Mouse (Mus musculus): ENCODE data around the gene Grik3. TPM values are rescaled to one million over a fixed set of nuclear protein-coding genes. Genes with fewer than 3 reads are reported as not detected.

Grik3 gene
- polyA plus RNA-seq, 1 experiment = 0.21 TPM

DNA sequence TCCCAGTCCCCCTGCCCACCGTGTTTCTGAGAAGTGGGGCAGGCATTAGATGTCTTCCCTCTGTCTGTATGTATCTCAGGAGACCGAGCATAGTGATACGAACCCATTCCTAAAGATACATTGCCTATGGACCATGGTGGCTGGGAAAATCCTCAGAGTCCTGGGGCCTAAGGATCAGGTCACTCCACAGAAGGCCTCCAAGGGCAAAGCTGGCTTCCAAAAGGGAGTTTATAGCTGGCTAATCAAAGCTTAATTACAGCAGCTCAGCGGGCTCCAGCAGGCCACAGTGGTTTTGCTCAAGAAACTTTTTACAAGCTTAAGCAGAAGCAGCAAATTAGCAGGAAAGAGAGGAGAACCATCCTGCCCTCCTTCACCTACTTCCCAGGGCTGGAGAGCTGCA is 237.1 kb downstream of the Grik3 start:
- H3K4me3 ChIP-seq (ENCODE audit: insufficient read depth, low read length) = no peak overlapping the region
- no peak overlapping the region for H3K27ac ChIP-seq (ENCODE audit: insufficient read depth, low read length)
- H3K4me1 ChIP-seq (ENCODE audit: control insufficient read depth, insufficient read depth, low read length) = no peaks in the 10 kb centered on the region
- TF ChIP-seq CTCF (IDR thresholded peaks at IDR 0.05; ENCODE audit: borderline replicate concordance, insufficient read depth, low read length) (no peak), POLR2A (IDR thresholded peaks at IDR 0.05; ENCODE audit: low read depth, low read length) (no peak)

DNA sequence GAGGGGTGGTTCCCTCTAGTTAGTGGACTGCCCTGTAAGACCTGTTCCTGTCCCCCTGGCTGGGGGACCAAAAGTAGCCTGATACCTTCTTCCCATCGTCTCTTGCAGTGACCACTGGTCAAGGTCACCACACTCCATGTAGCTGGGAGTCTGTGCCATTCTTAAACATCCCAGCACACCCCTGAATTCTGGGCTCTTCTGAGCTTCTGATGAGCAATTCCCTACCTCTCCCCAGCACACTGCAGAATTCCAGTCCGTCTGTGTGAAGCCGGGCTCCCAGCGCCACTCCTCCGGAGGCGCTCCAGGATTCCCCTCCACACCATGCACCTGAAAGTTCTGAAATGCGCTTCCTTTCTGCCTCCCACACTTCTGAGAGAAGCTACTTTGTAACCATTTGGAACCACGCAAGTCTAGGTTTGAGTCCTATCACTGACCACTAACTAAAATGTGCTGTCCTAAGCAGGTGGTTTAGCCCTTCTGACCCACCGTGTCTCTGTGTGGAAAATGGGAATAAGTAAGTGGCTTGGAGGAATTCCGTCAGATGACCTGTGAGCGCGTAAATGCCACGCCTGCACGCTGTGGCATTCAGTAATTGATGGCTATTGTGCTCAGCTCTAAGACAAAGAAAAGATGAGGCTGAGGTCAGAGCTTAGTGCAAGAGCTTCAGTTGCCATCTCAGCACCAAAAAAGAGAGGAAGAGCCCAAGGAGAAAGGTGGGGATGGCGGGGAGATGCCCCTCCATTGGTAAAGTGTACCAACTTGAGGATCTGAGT is 237.8 kb downstream of the Grik3 start:
- no peak for TF ChIP-seq POLR2A (IDR thresholded peaks at IDR 0.05; ENCODE audit: low read depth, low read length)
- no peak for TF ChIP-seq CTCF (IDR thresholded peaks at IDR 0.05; ENCODE audit: borderline replicate concordance, insufficient read depth, low read length)
- no peak overlapping the region for H3K4me3 ChIP-seq (ENCODE audit: insufficient read depth, low read length)
- no peaks in the 10 kb centered on the region for H3K4me1 ChIP-seq (ENCODE audit: control insufficient read depth, insufficient read depth, low read length)
- H3K27ac ChIP-seq (ENCODE audit: insufficient read depth, low read length) = no peak overlapping the region

DNA sequence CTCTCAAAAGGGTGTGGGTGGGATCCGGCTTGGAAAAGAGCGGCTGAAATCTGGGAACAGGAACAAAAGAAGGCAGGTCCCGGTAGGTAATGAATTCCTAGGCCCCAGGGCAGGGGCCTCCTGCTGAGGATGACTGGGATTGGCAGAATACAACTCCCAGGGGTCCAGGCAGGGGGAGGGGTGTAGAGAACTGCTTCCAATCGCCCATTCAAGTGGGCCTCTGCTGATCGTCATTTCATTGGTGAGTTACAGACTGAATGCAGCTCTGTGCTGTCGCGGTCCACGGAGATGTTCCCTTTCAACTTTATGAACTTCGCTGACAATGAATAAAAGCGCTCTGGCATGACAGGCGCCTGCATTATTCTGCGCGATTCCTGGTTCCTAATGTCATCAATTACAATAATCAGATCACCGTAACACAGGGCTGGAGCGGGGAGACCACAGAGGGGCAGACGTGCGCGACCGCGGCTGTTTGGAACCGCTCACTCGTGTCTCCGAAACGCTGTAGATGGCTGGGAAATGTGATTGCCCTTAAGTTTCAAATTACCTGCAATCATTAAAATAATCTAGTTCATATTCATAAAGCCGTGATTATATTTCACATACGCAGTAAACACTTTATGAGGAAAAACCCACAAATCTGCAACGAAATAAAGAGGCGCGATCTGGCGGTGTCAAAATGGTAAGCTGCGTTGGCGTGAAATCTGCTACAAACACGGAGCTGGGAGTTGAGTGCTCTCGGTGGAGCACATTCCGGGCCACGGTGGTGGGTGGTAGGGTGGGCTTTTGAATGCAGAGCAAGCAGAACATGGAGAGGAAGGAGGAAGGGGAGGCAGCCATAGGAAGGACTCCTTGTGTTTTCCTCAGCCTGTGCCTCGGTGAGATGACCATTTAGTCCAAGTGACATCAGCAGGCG is 239.1 kb downstream of the Grik3 start:
- no peak overlapping the region for H3K4me3 ChIP-seq (ENCODE audit: insufficient read depth, low read length)
- no peak overlapping the region for H3K27ac ChIP-seq (ENCODE audit: insufficient read depth, low read length)
- TF ChIP-seq CTCF (IDR thresholded peaks at IDR 0.05; ENCODE audit: borderline replicate concordance, insufficient read depth, low read length) (no peak), POLR2A (IDR thresholded peaks at IDR 0.05; ENCODE audit: low read depth, low read length) (no peak)
- H3K4me1 ChIP-seq (ENCODE audit: control insufficient read depth, insufficient read depth, low read length) = no peaks in the 10 kb centered on the region

DNA sequence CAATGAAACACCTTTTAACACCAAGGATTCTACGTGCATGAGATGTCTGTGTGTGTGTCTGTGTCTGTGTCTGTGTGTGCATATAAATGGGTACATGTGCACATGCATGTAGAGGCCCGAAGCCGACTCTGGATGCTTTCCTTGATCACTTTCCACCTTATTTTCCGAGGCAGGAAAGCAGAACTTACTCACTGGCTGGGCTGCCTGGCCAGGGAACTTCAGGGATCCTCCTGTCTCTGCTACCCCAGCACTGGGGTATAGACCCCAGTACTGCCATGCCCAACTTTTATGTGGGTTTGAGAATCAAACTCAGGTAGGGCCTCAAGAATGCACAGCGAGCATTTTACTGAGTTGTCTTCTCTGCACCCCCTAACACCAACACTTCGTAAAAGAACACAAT is 240.3 kb downstream of the Grik3 start:
- Histone ChIP-seq H3K27ac (ENCODE audit: insufficient read depth, low read length) (no peak overlapping the region), H3K4me3 (ENCODE audit: insufficient read depth, low read length) (no peak overlapping the region), H3K4me1 (ENCODE audit: control insufficient read depth, insufficient read depth, low read length) (no peaks in the 10 kb centered on the region)
- TF ChIP-seq POLR2A (IDR thresholded peaks at IDR 0.05; ENCODE audit: low read depth, low read length) (no peak), CTCF (IDR thresholded peaks at IDR 0.05; ENCODE audit: borderline replicate concordance, insufficient read depth, low read length) (no peak)

DNA sequence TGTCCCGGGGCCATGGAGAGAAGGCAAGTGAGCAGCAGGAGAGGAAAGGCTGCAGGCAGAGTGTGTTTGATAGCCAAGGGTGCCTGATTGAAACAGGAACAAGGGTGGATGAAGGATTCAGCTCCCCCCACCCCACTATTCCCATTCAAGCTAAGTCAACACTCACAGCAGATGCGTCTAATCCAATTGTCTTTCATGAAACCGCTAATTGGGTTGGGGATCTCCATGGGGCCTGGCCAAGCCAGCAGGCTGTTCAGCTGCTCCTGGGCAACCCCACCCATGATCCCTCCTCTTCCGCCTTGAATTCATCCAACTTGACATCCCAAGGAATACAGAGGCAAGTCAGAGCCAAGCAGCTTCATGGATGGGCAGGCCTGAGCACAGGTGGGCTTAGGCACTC is 246.3 kb downstream of the Grik3 start:
- Histone ChIP-seq H3K4me1 (ENCODE audit: control insufficient read depth, insufficient read depth, low read length) (no peaks in the 10 kb centered on the region), H3K27ac (ENCODE audit: insufficient read depth, low read length) (no peak overlapping the region), H3K4me3 (ENCODE audit: insufficient read depth, low read length) (no peak overlapping the region)
- TF ChIP-seq POLR2A (IDR thresholded peaks at IDR 0.05; ENCODE audit: low read depth, low read length) (no peak), CTCF (IDR thresholded peaks at IDR 0.05; ENCODE audit: borderline replicate concordance, insufficient read depth, low read length) (no peak)

DNA sequence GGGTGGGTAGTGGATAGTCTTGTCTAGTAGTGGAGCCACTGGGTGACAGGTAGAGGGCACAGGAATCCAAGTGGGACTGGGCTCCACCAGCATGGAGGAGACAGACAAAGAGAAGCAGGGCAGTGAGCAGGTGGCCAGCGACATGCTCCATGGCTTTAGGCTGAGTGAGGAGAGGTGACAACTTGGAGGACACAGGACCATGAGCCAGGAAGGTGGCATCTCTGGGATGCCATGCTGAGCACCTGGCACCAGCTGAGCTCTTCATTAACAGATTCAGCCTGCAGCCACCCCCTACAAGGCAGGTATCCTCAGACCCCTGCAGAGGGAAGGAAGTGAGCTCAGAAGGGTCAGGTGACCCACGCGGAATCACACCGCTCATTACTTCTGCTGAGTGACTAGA is 248.3 kb downstream of the Grik3 start:
- Histone ChIP-seq H3K4me1 (ENCODE audit: control insufficient read depth, insufficient read depth, low read length) (no peaks in the 10 kb centered on the region), H3K27ac (ENCODE audit: insufficient read depth, low read length) (no peak overlapping the region), H3K4me3 (ENCODE audit: insufficient read depth, low read length) (no peak overlapping the region)
- TF ChIP-seq POLR2A (IDR thresholded peaks at IDR 0.05; ENCODE audit: low read depth, low read length) (no peak), CTCF (IDR thresholded peaks at IDR 0.05; ENCODE audit: borderline replicate concordance, insufficient read depth, low read length) (no peak)

DNA sequence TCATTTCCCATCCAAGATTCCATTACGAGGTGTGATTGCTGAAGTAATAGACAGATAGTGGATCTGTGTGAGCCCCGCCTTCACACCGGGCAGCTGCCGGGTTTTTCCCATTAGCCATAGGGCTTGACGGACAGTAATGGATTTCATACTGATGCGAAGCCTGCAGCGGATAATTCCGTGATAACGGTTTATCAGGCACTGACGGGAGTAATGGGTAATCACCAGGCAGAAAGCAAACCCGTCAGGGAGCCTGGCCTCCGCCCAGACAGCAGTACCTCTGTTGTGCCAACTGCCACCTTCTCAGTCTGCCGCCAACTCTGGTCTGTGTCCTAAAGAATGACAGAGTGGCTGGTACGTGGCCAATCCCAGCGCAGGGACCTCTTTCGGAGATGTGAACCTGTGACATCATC is 251.7 kb downstream of the Grik3 start:
- H3K4me1 ChIP-seq (ENCODE audit: control insufficient read depth, insufficient read depth, low read length) = no peaks in the 10 kb centered on the region
- no peak overlapping the region for H3K4me3 ChIP-seq (ENCODE audit: insufficient read depth, low read length)
- no peak for TF ChIP-seq CTCF (IDR thresholded peaks at IDR 0.05; ENCODE audit: borderline replicate concordance, insufficient read depth, low read length)
- no peak for TF ChIP-seq POLR2A (IDR thresholded peaks at IDR 0.05; ENCODE audit: low read depth, low read length)

DNA sequence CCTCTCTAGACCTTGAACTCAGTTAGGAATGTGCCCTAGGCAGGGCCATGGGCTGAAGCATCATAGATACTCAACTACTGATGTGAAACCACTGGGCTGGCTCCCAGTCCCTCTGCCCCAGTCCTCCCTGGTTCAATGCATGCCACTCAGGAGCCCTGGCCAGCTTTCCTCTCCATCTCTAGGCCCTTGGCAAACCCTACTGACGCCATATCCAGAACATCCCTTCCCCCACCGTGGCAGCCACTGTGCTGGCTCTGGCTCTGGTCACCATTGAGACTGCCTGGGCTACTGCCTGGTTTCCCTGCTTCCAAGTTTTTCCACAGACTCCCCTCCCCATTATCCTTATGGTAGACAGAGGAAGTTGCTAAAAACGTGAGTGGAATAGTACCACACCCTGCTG is 255.4 kb downstream of the Grik3 start:
- no peak overlapping the region for H3K27ac ChIP-seq (ENCODE audit: insufficient read depth, low read length)
- TF ChIP-seq CTCF (IDR thresholded peaks at IDR 0.05; ENCODE audit: borderline replicate concordance, insufficient read depth, low read length) = no peak
- TF ChIP-seq POLR2A (IDR thresholded peaks at IDR 0.05; ENCODE audit: low read depth, low read length) = no peak
- no peak overlapping the region for H3K4me3 ChIP-seq (ENCODE audit: insufficient read depth, low read length)
- no peaks in the 10 kb centered on the region for H3K4me1 ChIP-seq (ENCODE audit: control insufficient read depth, insufficient read depth, low read length)

More for the DNA sequence above, 251.7 kb downstream of the Grik3 start:
- no peak overlapping the region for H3K27ac ChIP-seq (ENCODE audit: insufficient read depth, low read length)

DNA sequence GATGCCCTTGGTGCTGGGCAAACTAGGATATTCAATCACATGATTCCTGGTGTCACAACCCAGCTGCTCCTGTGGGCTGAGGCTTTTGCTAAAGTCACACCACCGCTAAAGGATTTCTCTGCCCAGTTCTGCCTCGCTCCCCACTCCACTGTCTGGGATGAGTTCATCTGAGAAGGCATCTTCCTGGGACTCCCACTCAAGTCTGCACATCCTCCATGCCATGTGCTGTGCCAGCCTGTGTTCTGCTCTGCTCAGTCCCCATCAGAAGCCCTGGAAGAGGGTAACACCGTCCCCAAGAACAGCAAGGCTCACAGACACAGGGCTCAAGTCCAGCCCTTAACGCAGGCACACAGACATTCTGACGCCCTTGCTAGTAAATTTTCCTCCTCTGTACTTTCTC is 265.9 kb downstream of the Grik3 start:
- TF ChIP-seq POLR2A (IDR thresholded peaks at IDR 0.05; ENCODE audit: low read depth, low read length) (no peak), CTCF (IDR thresholded peaks at IDR 0.05; ENCODE audit: borderline replicate concordance, insufficient read depth, low read length) (no peak)
- H3K27ac ChIP-seq (ENCODE audit: insufficient read depth, low read length) = no peak overlapping the region
- no peaks in the 10 kb centered on the region for H3K4me1 ChIP-seq (ENCODE audit: control insufficient read depth, insufficient read depth, low read length)
- H3K4me3 ChIP-seq (ENCODE audit: insufficient read depth, low read length) = no peak overlapping the region

DNA sequence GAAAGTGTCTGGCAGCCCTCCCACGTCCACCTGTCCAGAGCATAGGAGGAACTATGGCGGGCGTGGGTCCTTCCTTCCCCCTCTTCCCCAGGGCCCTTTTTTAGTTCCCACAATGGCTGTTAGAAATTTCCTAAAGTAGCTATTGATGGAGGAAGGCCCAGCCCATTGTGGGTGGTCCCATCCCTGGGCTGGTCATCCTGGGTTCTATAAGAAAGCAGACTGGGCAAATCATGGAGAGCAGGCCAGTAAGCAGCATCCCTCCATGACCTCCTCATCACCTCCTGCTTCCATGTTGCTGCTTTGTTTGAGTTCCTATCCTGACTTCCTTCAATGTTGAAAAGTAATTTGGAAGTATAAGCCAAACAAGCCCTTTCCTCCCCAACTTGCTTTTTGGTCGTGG is 269.8 kb downstream of the Grik3 start:
- no peak for TF ChIP-seq CTCF (IDR thresholded peaks at IDR 0.05; ENCODE audit: borderline replicate concordance, insufficient read depth, low read length)
- no peak for TF ChIP-seq POLR2A (IDR thresholded peaks at IDR 0.05; ENCODE audit: low read depth, low read length)
- no peaks in the 10 kb centered on the region for H3K4me1 ChIP-seq (ENCODE audit: control insufficient read depth, insufficient read depth, low read length)
- H3K27ac ChIP-seq (ENCODE audit: insufficient read depth, low read length) = no peak overlapping the region
- H3K4me3 ChIP-seq (ENCODE audit: insufficient read depth, low read length) = no peak overlapping the region

Measured in embryonic fibroblast, embryonic 13.5 days (primary cell).